Mouse (Mus musculus): ENCODE results near the gene Ckap2l. TPM values are rescaled to one million over a fixed set of nuclear protein-coding genes. Genes with fewer than 3 reads are reported as not detected.

Gene Ckap2l
- polyA plus RNA-seq, 1 experiment from 2014 or later, result 37.9 TPM

- Histone ChIP-seq H3K9ac (no peak overlapping the region), H3K27ac (no peak overlapping the region), H3K36me3 (no peaks in the 10 kb centered on the region), H3K27me3 (replicated peaks) (no peaks in the 10 kb centered on the region), H3K4me3 (no peak overlapping the region), H3K4me2 (replicated peaks) (no peak overlapping the region), H3K4me1 (no peaks in the 10 kb centered on the region), H3K9me3 (no peaks in the 10 kb centered on the region)
- 84% methylated on average over 4 of the region's 4 CpGs for WGBS
- no peak for ATAC-seq (ENCODE audit: low FRiP score, low read depth)
Measured at GRCm38 (mm10) chr2:129228571-129228970, 68.4 kb downstream of the Ckap2l start.

GRCm38 (mm10) chr2:129227709-129228108 is 69.3 kb downstream of the Ckap2l start:
- Histone ChIP-seq H3K36me3 (no peaks in the 10 kb centered on the region), H3K27me3 (replicated peaks) (no peaks in the 10 kb centered on the region), H3K9me3 (no peaks in the 10 kb centered on the region), H3K4me3 (no peak overlapping the region), H3K27ac (no peak overlapping the region), H3K9ac (no peak overlapping the region), H3K4me1 (no peaks in the 10 kb centered on the region), H3K4me2 (replicated peaks) (no peak overlapping the region)
- no peak for ATAC-seq (ENCODE audit: low FRiP score, low read depth)
- WGBS, result 75% methylated on average over 6 of the region's 7 CpGs

- Histone ChIP-seq H3K4me2 (replicated peaks) (no peak overlapping the region), H3K4me3 (no peak overlapping the region), H3K27me3 (replicated peaks) (no peaks in the 10 kb centered on the region), H3K9me3 (no peaks in the 10 kb centered on the region), H3K9ac (no peak overlapping the region), H3K27ac (no peak overlapping the region), H3K36me3 (no peaks in the 10 kb centered on the region), H3K4me1 (no peaks in the 10 kb centered on the region)
- ATAC-seq (ENCODE audit: low FRiP score, low read depth), result no peak
- WGBS, result 79% methylated on average over 7 of the region's 7 CpGs
Measured at GRCm38 (mm10) chr2:129227011-129227529, 69.9 kb downstream of the Ckap2l start.

- Histone ChIP-seq H3K27me3 (replicated peaks) (no peaks in the 10 kb centered on the region), H3K4me1 (no peaks in the 10 kb centered on the region), H3K9me3 (no peaks in the 10 kb centered on the region), H3K9ac (no peak overlapping the region), H3K36me3 (no peaks in the 10 kb centered on the region), H3K4me3 (no peak overlapping the region), H3K27ac (no peak overlapping the region), H3K4me2 (replicated peaks) (no peak overlapping the region)
- 67% methylated on average over 11 of the region's 11 CpGs for WGBS
- no peak for ATAC-seq (ENCODE audit: low FRiP score, low read depth)
Measured at GRCm38 (mm10) chr2:129226296-129226851, 70.6 kb downstream of the Ckap2l start.

- Histone ChIP-seq H3K9me3 (no peaks in the 10 kb centered on the region), H3K9ac (no peak overlapping the region), H3K27me3 (replicated peaks) (no peaks in the 10 kb centered on the region), H3K4me2 (replicated peaks) (no peak overlapping the region), H3K36me3 (no peaks in the 10 kb centered on the region), H3K4me1 (no peaks in the 10 kb centered on the region), H3K4me3 (no peak overlapping the region), H3K27ac (no peak overlapping the region)
- no peak for ATAC-seq (ENCODE audit: low FRiP score, low read depth)
- 88% methylated on average over 17 of the region's 17 CpGs for WGBS
Measured at GRCm38 (mm10) chr2:129225251-129225819, 71.7 kb downstream of the Ckap2l start.

- no peak overlapping the region for H3K27ac ChIP-seq
- H3K36me3 ChIP-seq, result no peaks in the 10 kb centered on the region
- H3K9ac ChIP-seq, result no peak overlapping the region
- no peak overlapping the region for H3K4me3 ChIP-seq
- 91% methylated on average over 4 of the region's 4 CpGs for WGBS
- H3K27me3 ChIP-seq (replicated peaks), result no peaks in the 10 kb centered on the region
- no peaks in the 10 kb centered on the region for H3K9me3 ChIP-seq
- no peak for ATAC-seq (ENCODE audit: low FRiP score, low read depth)
- H3K4me1 ChIP-seq, result no peaks in the 10 kb centered on the region
- no peak overlapping the region for H3K4me2 ChIP-seq (replicated peaks)
Measured at GRCm38 (mm10) chr2:129224178-129224577, 72.8 kb downstream of the Ckap2l start.

GRCm38 (mm10) chr2:129221097-129221632 is 75.8 kb downstream of the Ckap2l start:
- no peaks in the 10 kb centered on the region for H3K36me3 ChIP-seq
- no peak overlapping the region for H3K4me2 ChIP-seq (replicated peaks)
- no peaks in the 10 kb centered on the region for H3K4me1 ChIP-seq
- H3K4me3 ChIP-seq, result no peak overlapping the region
- H3K27ac ChIP-seq, result no peak overlapping the region
- no peak for ATAC-seq (ENCODE audit: low FRiP score, low read depth)
- H3K27me3 ChIP-seq (replicated peaks), result no peaks in the 10 kb centered on the region
- no peaks in the 10 kb centered on the region for H3K9me3 ChIP-seq
- no peak overlapping the region for H3K9ac ChIP-seq
- WGBS, result 82% methylated on average over 9 of the region's 9 CpGs

- Histone ChIP-seq H3K9ac (no peak overlapping the region), H3K36me3 (no peaks in the 10 kb centered on the region), H3K4me1 (no peaks in the 10 kb centered on the region), H3K4me3 (no peak overlapping the region), H3K27me3 (replicated peaks) (no peaks in the 10 kb centered on the region), H3K9me3 (no peaks in the 10 kb centered on the region), H3K4me2 (replicated peaks) (no peak overlapping the region), H3K27ac (no peak overlapping the region)
- ATAC-seq (ENCODE audit: low FRiP score, low read depth), result no peak
- 82% methylated on average over 4 of the region's 4 CpGs for WGBS
Measured at GRCm38 (mm10) chr2:129218537-129219105, 78.4 kb downstream of the Ckap2l start.

Other genes starting within 250 kb of the Ckap2l start
- 0.29 and 0.58 TPM in 2 replicates for gene Vinac1, start 249.0 kb downstream of the Ckap2l start, polyA plus RNA-seq (2016; fragmentation: Nextera tagmentation; extraction: Ambion mirVana)
- 23.9 and 24.6 TPM in 2 replicates for gene Ttl, start 231.3 kb downstream of the Ckap2l start, polyA plus RNA-seq (2016; fragmentation: Nextera tagmentation; extraction: Ambion mirVana)
- 22.5 and 24.4 TPM in 2 replicates for gene Polr1b, start 196.2 kb downstream of the Ckap2l start, polyA plus RNA-seq (2016; fragmentation: Nextera tagmentation; extraction: Ambion mirVana)
- 22.4 and 25.9 TPM in 2 replicates for gene Chchd5, start 167.5 kb downstream of the Ckap2l start, polyA plus RNA-seq (2016; fragmentation: Nextera tagmentation; extraction: Ambion mirVana)
- 48.5 and 50.0 TPM in 2 replicates for gene Slc20a1, start 98.4 kb downstream of the Ckap2l start, polyA plus RNA-seq (2016; fragmentation: Nextera tagmentation; extraction: Ambion mirVana)
- 0.11 and 0.28 TPM in 2 replicates for gene Il1a, start 12.8 kb upstream of the Ckap2l start, polyA plus RNA-seq (2016; fragmentation: Nextera tagmentation; extraction: Ambion mirVana)
- gene Il1b, start 73.9 kb upstream of the Ckap2l start, polyA plus RNA-seq (2016; fragmentation: Nextera tagmentation; extraction: Ambion mirVana), result not detected in 2 replicates
- gene F830045P16Rik, start 239.4 kb upstream of the Ckap2l start, polyA plus RNA-seq (2016; fragmentation: Nextera tagmentation; extraction: Ambion mirVana), result not detected in 2 replicates